Mouse (Mus musculus) lung, postnatal 36 days (tissue): ENCODE measurements around the gene Hdac7.

Experiments used
- DNase-seq: peaks from one replicate; pipeline ENCODE4 v3.0.0; 2022; ENCODE audit warnings: mixed read lengths

Gene Hdac7

GRCm38 (mm10) chr15:97787799-97788667, 56.3 kb downstream of the Hdac7 start:
- DNase-seq = no peak

GRCm38 (mm10) chr15:97787148-97787798, 57.0 kb downstream of the Hdac7 start:
- DNase-seq = no peak

GRCm38 (mm10) chr15:97786412-97787112, 57.7 kb downstream of the Hdac7 start:
- DNase-seq = peak; percentile 66

GRCm38 (mm10) chr15:97785731-97786411, 58.4 kb downstream of the Hdac7 start:
- DNase-seq = peak; percentile 55

- no peak for DNase-seq
Observed at GRCm38 (mm10) chr15:97784561-97785161, 59.6 kb downstream of the Hdac7 start.

- DNase-seq = peak; percentile 92
Observed at GRCm38 (mm10) chr15:97784092-97784559, 60.2 kb downstream of the Hdac7 start.

- DNase-seq = peak; percentile 87
Observed at GRCm38 (mm10) chr15:97782749-97783105, 61.6 kb downstream of the Hdac7 start.

GRCm38 (mm10) chr15:97781961-97782748, 62.1 kb downstream of the Hdac7 start:
- DNase-seq = no peak

GRCm38 (mm10) chr15:97780611-97781031, 63.7 kb downstream of the Hdac7 start:
- DNase-seq = peak; percentile 65

GRCm38 (mm10) chr15:97779576-97779975, 64.7 kb downstream of the Hdac7 start:
- no peak for DNase-seq

GRCm38 (mm10) chr15:97778311-97779098, 65.8 kb downstream of the Hdac7 start, which contains the start of gene Slc48a1:
TSS of gene Slc48a1 (plus strand) at chr15:97778520.
- peak; percentile 72 for DNase-seq

- no peak for DNase-seq
Observed at GRCm38 (mm10) chr15:97776919-97777318, 67.4 kb downstream of the Hdac7 start.

GRCm38 (mm10) chr15:97776514-97776913, 67.8 kb downstream of the Hdac7 start:
- DNase-seq = peak; percentile 89

- DNase-seq = peak; percentile 68
Observed at GRCm38 (mm10) chr15:97773961-97774370, 70.3 kb downstream of the Hdac7 start.

- peak; percentile 94 for DNase-seq
Observed at GRCm38 (mm10) chr15:97773108-97773507, 71.2 kb downstream of the Hdac7 start.

- DNase-seq = no peak
Observed at GRCm38 (mm10) chr15:97770280-97770679, 74.0 kb downstream of the Hdac7 start.

- DNase-seq = peak; percentile 72
Observed at GRCm38 (mm10) chr15:97768192-97768591, 76.1 kb downstream of the Hdac7 start.

- peak; percentile 93 for DNase-seq
Observed at GRCm38 (mm10) chr15:97767280-97768186, 76.8 kb downstream of the Hdac7 start, which contains the start of gene Rapgef3. TSS of gene Rapgef3 (minus strand) at chr15:97767972.

GRCm38 (mm10) chr15:97766594-97767279, 77.6 kb downstream of the Hdac7 start:
- DNase-seq = peak; percentile 53
